Mouse (Mus musculus) megakaryocyte, embryonic 14.5 days (primary cell): ENCODE results near the gene Cxcl10.

Experiments used
- FLI1 ChIP-seq: IDR thresholded peaks from 2 replicates; pipeline ENCODE4 v1.6.1; 2012; ENCODE audit warnings: low read length, inconsistent platforms, mixed read lengths
- GATA1 ChIP-seq: IDR thresholded peaks from 3 replicates; pipeline ENCODE4 v1.6.1; 2012; ENCODE audit warnings: mixed read lengths, low read length, inconsistent platforms, borderline replicate concordance

DNA sequence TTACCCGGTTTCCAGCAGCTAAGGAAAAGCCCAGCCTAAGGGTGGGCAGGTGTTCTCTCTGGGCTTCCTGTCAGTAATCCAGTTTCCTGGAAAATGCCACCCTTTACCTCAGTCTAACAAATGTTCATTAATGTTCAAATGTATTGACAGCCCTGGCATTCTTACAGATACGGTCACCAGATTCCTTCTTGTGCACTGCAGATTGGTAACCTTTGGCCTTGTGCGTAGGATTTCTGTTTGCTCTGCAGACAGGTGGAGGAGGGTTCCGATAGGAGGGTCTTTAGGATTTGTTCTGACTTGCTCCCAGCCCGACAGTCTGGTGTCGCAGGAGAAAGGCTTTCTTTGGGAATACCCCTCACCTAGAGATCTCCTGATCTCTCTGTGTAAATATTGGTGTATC lies 17.9 kb upstream of the Cxcl10 start:
- TF ChIP-seq GATA1: no peak
- no peak for TF ChIP-seq FLI1
